Mouse (Mus musculus) G1E-ER4 (cell line): ENCODE results near the gene Creb3l2. TPM values are rescaled to one million over a fixed set of nuclear protein-coding genes. Genes with fewer than 3 reads are reported as not detected.

ENCODE experiments used
- GATA1 ChIP-seq: IDR thresholded peaks from one replicate; pipeline ENCODE4 v1.8.0; 2012; ENCODE audit warnings: low read length, inconsistent platforms
- polyA plus RNA-seq: library from polyadenylated mRNA; stranded (reverse); fragments of >175 nt; gene quantifications from 2 replicates; pipeline ENCODE4 v1.2.3, GENCODE M21; 2012

Gene Creb3l2
- polyA plus RNA-seq, 1 experiment = 0.02 TPM

GRCm38 (mm10) chr6:37397973-37398372, 44.0 kb downstream of the Creb3l2 start:
- TF ChIP-seq GATA1 = no peak

GRCm38 (mm10) chr6:37397254-37397653, 44.7 kb downstream of the Creb3l2 start:
- TF ChIP-seq GATA1 = no peak

- no peak for TF ChIP-seq GATA1
Observed at GRCm38 (mm10) chr6:37396127-37396526, 45.8 kb downstream of the Creb3l2 start.

GRCm38 (mm10) chr6:37393263-37393662, 48.7 kb downstream of the Creb3l2 start:
- TF ChIP-seq GATA1 = no peak

- TF ChIP-seq GATA1 = no peak
Observed at GRCm38 (mm10) chr6:37392262-37392661, 49.7 kb downstream of the Creb3l2 start.

GRCm38 (mm10) chr6:37391313-37391712, 50.6 kb downstream of the Creb3l2 start:
- no peak for TF ChIP-seq GATA1

- no peak for TF ChIP-seq GATA1
Observed at GRCm38 (mm10) chr6:37388960-37389359, 53.0 kb downstream of the Creb3l2 start.

GRCm38 (mm10) chr6:37388501-37388900, 53.4 kb downstream of the Creb3l2 start:
- TF ChIP-seq GATA1 = no peak

- no peak for TF ChIP-seq GATA1
Observed at GRCm38 (mm10) chr6:37387281-37387680, 54.7 kb downstream of the Creb3l2 start.

GRCm38 (mm10) chr6:37385602-37386285, 56.2 kb downstream of the Creb3l2 start:
- TF ChIP-seq GATA1 = no peak

GRCm38 (mm10) chr6:37382761-37383160, 59.2 kb downstream of the Creb3l2 start:
- TF ChIP-seq GATA1 = no peak

GRCm38 (mm10) chr6:37377836-37378580, 63.9 kb downstream of the Creb3l2 start:
- no peak for TF ChIP-seq GATA1

GRCm38 (mm10) chr6:37375452-37375851, 66.5 kb downstream of the Creb3l2 start:
- TF ChIP-seq GATA1 = no peak

GRCm38 (mm10) chr6:37371341-37371740, 70.6 kb downstream of the Creb3l2 start:
- no peak for TF ChIP-seq GATA1

GRCm38 (mm10) chr6:37370566-37370965, 71.4 kb downstream of the Creb3l2 start:
- TF ChIP-seq GATA1 = no peak

- no peak for TF ChIP-seq GATA1
Observed at GRCm38 (mm10) chr6:37369750-37370149, 72.2 kb downstream of the Creb3l2 start.

- TF ChIP-seq GATA1 = no peak
Observed at GRCm38 (mm10) chr6:37368281-37368680, 73.7 kb downstream of the Creb3l2 start.
